Mouse (Mus musculus): Measurements from ENCODE around the gene Cdpf1. TPM values are rescaled to one million over a fixed set of nuclear protein-coding genes. Genes with fewer than 3 reads are reported as not detected.

Gene Cdpf1
- 31.1 and 37.4 TPM in 2 replicates for polyA plus RNA-seq (2015; fragmentation: Nextera tagmentation; extraction: Ambion mirVana)

DNA sequence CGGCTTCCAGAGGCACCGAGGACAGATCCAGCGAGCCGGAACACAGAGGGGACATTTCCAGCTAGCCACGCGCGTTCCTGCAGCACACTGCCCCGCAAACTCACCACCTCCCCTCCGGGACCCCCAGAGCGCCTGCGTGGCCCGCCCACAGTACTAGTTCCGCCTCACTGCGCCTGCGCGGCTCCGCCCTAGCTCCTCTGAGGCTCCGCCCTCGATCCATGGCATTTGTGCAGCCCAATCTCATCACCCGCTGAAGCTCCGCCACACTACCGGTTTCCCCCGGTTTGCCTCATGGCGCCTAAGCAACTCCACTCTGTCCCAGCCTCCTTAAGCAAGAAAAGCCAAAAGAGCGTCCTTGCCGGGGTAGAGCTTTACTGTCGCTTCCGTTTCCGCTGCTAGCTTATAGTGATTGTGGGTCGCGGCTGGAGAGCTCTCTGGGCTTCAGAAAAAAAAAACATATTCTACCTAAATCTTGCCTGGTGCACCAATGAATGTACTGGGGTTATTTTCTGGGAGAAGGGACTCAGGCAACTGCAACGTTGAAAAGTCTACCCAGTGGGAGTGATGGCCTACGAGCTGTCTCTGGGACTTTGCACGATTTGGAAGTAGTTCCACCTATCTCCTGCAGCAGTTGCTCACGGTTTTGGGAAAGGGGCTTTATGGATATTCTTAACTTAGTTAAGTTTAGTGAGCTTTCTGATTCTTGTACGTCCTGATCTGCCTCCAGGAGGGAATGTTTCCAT, at the start of gene Cdpf1:
TSS of gene Cdpf1 (minus strand) at position 163 of the 743 bp plus-strand sequence.
- Histone ChIP-seq H3K36me3 (ENCODE audit: insufficient read depth, low read length) (no peaks in the 10 kb centered on the region), H3K27ac (ENCODE audit: low read length) (peak within 1 kb of the TSS; percentile 94), H3K9me3 (ENCODE audit: low read length) (no peaks in the 10 kb centered on the region; the same call in 1 of the 2 replicates), H3K4me2 (replicated peaks; ENCODE audit: low read depth, low read length) (peak within 1 kb of the TSS; percentile 97), H3K4me3 (ENCODE audit: low read length) (peak within 1 kb of the TSS; percentile 66), H3K9ac (replicated peaks; ENCODE audit: low read length) (peak within 1 kb of the TSS; percentile 87), H3K27me3 (ENCODE audit: insufficient read depth, low read length) (no peaks in the 10 kb centered on the region), H3K4me1 (ENCODE audit: insufficient read depth, low read length) (peaks cover 14% of the 10 kb centered on the region)
- WGBS: 2% methylated on average over 36 of the region's 36 CpGs
- ATAC-seq (ENCODE audit: low FRiP score, low TSS enrichment): peak; percentile 96

DNA sequence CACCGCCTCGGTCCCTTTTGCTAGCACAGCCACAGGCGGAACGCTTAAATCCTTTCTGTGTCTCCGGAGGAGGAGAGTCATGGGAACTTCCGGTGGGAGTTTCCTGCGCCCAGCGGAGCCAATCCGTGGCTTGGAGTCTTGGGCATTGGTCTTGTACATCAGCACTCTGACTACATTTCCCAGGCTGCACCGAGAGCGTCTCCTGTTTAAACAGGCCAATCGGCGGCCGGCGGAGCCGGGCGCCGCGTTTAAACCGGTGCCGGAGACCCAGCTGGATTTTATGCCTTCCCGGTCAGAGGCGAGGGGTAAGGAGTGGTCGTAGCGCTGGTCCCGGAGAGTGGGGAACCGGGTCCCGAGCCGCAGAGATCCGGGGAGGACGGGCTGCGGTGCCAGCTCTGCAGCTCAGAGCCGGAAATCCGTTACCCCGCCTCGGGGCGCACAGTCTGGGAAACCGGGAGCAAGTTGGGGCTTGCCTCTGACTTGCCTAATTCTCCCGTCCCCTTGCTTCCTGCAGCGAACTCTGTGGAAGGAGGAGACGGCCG, 48.1 kb upstream of the Cdpf1 start, which contains the start of gene Gtse1:
TSS of gene Gtse1 (plus strand) at position 256 of the 542 bp plus-strand sequence.
- peaks cover 20% of the 10 kb centered on the region for H3K4me1 ChIP-seq (ENCODE audit: insufficient read depth, low read length)
- peak within 1 kb of the TSS; percentile 85 for H3K9ac ChIP-seq (replicated peaks; ENCODE audit: low read length)
- peak within 1 kb of the TSS; percentile 89 for H3K4me2 ChIP-seq (replicated peaks; ENCODE audit: low read depth, low read length)
- no peaks in the 10 kb centered on the region for H3K9me3 ChIP-seq (ENCODE audit: low read length)
- H3K4me3 ChIP-seq (ENCODE audit: low read length): peak within 1 kb of the TSS; percentile 62
- peaks cover 26% of the 10 kb centered on the region for H3K36me3 ChIP-seq (ENCODE audit: insufficient read depth, low read length)
- peak within 1 kb of the TSS; percentile 72 for H3K27ac ChIP-seq (ENCODE audit: low read length)
- peak; percentile 98 for ATAC-seq (ENCODE audit: low FRiP score, low TSS enrichment)
- H3K27me3 ChIP-seq (ENCODE audit: insufficient read depth, low read length): no peaks in the 10 kb centered on the region
- under 1% methylated on average over 42 of the region's 42 CpGs for WGBS

DNA sequence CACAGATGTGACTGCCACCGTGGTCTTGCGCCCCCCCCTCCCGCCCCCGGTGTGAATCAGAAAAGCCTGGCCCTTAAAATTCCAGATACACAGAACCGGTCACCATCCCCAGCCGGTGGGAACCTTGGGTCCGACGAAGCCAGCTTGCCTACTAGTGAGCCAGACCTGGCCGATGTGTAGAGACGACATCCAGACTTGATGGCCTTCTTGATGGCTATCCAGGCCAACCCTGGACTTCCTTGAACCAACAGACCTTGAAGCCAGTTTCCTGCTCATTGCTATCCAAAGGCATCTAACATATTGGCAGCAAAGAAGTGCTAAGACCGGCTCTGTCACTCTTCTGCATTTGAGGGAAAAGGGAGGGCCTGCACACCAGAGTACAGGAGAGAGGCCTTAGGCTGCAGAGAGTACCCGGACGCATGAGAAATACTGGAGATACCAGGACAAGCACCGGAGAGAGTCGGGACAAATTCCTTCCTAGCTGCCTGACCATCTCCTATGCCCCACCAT, 47.5 kb upstream of the Cdpf1 start:
- Histone ChIP-seq H3K4me1 (ENCODE audit: insufficient read depth, low read length) (peaks cover 20% of the 10 kb centered on the region), H3K9me3 (ENCODE audit: low read length) (no peaks in the 10 kb centered on the region), H3K36me3 (ENCODE audit: insufficient read depth, low read length) (peaks cover 21% of the 10 kb centered on the region), H3K27ac (ENCODE audit: low read length) (peak overlapping the region; percentile 72), H3K27me3 (ENCODE audit: insufficient read depth, low read length) (no peaks in the 10 kb centered on the region), H3K4me2 (replicated peaks; ENCODE audit: low read depth, low read length) (peak overlapping the region; percentile 89), H3K4me3 (ENCODE audit: low read length) (peak overlapping the region; percentile 62), H3K9ac (replicated peaks; ENCODE audit: low read length) (peak overlapping the region; percentile 85)
- peak; percentile 59 for ATAC-seq (ENCODE audit: low FRiP score, low TSS enrichment)
- 7% methylated on average over 15 of the region's 15 CpGs for WGBS

DNA sequence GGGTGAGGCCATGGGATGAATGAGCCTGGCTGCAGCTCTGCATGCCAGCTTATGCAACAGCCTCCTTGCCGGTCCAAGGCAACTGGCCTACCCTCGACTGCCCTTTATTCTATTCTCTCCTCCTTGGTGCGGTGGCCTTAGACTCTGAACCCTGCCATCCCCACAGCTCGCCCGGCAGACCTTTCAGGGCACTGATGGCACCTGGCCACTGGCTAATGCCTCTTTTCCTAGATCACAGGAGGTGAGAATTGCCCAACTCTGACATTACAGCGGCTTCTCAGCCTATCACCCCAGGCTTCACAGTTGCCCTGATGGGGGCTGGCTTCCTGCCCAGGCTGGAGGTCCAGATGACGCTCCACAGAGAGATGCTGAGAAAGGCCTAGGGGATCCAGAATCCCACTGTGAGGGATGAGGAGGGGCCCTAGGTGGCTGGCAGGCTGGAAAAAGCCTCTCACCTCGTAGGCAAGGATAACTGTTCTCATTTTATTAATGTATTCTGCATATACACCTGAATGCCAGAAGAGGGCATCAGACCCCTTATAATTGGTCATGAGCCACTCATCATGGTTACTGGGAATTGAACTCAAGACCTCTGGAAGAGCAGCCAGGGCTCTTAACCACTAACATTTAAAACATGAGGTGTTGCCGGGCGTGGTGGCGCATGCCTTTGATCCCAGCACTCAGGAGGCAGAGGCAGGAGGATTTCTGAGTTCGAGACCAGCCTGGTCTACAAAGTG, 40.3 kb upstream of the Cdpf1 start:
- Histone ChIP-seq H3K9me3 (ENCODE audit: low read length) (no peaks in the 10 kb centered on the region), H3K4me3 (ENCODE audit: low read length) (no peak overlapping the region), H3K4me2 (replicated peaks; ENCODE audit: low read depth, low read length) (no peak overlapping the region), H3K27me3 (ENCODE audit: insufficient read depth, low read length) (no peaks in the 10 kb centered on the region), H3K9ac (replicated peaks; ENCODE audit: low read length) (no peak overlapping the region), H3K27ac (ENCODE audit: low read length) (no peak overlapping the region), H3K4me1 (ENCODE audit: insufficient read depth, low read length) (no peaks in the 10 kb centered on the region), H3K36me3 (ENCODE audit: insufficient read depth, low read length) (no peaks in the 10 kb centered on the region)
- no peak for ATAC-seq (ENCODE audit: low FRiP score, low TSS enrichment)
- WGBS: 86% methylated on average over 12 of the region's 12 CpGs

DNA sequence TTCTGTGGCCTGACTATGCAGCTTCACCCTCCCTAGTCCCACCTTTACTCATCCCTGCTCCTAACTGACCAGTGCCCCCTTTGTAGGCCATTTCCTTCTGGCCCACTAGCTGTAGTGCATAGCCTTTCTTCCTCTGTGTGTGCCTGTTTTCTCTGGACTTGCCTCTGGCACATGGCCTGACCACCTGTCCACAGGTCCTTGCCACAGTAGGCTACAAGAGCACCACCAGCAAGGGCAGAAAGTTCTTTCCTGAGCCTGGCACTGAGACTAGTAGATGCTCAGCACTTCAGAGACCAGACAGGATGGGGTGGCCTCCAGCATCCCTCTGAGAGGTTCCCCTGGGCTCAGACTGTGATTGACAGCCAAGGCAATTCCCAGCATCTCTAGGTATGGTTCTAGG, 33.6 kb upstream of the Cdpf1 start:
- ATAC-seq (ENCODE audit: low FRiP score, low TSS enrichment): no peak

DNA sequence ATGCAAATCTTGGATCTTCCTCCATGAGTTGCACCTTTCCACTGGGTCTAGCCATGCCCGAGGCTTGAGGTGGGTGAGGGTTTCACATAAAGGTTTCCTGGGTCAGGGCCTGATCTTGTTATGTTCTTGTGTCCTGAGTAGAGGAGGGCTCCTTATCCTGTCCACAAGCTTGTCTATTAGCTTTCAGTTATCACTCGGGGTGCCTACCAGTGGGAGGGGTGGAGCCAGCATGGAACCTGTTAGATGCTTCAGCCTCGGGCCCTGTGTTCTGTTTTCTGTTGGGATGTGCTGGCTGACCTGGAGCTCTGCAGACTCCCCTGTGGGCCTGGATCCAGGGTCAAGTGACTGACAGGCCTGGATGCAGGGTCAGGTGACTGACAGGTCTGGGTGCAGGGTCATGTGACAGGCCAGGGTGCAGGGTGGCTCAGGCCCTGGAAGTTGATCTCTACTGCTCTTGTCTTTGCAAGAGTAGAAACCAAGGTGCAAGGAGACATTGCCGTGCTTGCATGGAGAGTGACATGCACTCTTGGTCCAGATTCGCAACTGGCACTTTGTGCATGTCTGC, 30.4 kb upstream of the Cdpf1 start:
- no peaks in the 10 kb centered on the region for H3K4me1 ChIP-seq (ENCODE audit: insufficient read depth, low read length)
- H3K9ac ChIP-seq (replicated peaks; ENCODE audit: low read length): no peak overlapping the region
- H3K27ac ChIP-seq (ENCODE audit: low read length): no peak overlapping the region
- no peaks in the 10 kb centered on the region for H3K27me3 ChIP-seq (ENCODE audit: insufficient read depth, low read length)
- 83% methylated on average over 5 of the region's 5 CpGs for WGBS
- H3K36me3 ChIP-seq (ENCODE audit: insufficient read depth, low read length): no peaks in the 10 kb centered on the region
- ATAC-seq (ENCODE audit: low FRiP score, low TSS enrichment): no peak
- H3K4me3 ChIP-seq (ENCODE audit: low read length): no peak overlapping the region
- no peaks in the 10 kb centered on the region for H3K9me3 ChIP-seq (ENCODE audit: low read length)
- H3K4me2 ChIP-seq (replicated peaks; ENCODE audit: low read depth, low read length): no peak overlapping the region

More for the DNA sequence above, 33.6 kb upstream of the Cdpf1 start:
- Histone ChIP-seq H3K27ac (ENCODE audit: low read length) (no peak overlapping the region), H3K4me1 (ENCODE audit: insufficient read depth, low read length) (no peaks in the 10 kb centered on the region), H3K4me2 (replicated peaks; ENCODE audit: low read depth, low read length) (no peak overlapping the region), H3K27me3 (ENCODE audit: insufficient read depth, low read length) (no peaks in the 10 kb centered on the region), H3K9me3 (ENCODE audit: low read length) (no peaks in the 10 kb centered on the region), H3K4me3 (ENCODE audit: low read length) (no peak overlapping the region), H3K36me3 (ENCODE audit: insufficient read depth, low read length) (no peaks in the 10 kb centered on the region), H3K9ac (replicated peaks; ENCODE audit: low read length) (no peak overlapping the region)

DNA sequence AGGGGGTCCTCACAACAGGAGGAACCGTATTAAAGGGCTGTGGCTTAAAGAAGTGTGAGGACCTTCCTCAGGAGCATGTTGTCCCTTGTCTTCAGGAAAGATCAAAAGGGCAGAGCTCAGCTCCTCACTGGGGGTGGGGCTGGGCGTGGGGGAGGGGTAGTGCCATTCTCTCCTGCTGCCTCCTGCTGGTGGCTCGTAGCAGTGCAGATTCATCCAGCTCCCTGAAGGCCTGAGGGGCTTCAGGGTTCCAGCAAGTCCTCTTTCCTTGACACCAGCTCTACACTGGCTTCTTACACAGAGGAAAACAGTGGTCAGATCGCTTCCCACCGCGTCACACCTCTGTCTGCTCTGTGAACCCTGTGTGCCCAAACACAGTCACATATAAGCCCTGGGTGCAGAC, 29.5 kb upstream of the Cdpf1 start:
- H3K9me3 ChIP-seq (ENCODE audit: low read length): no peaks in the 10 kb centered on the region
- no peak overlapping the region for H3K9ac ChIP-seq (replicated peaks; ENCODE audit: low read length)
- H3K4me3 ChIP-seq (ENCODE audit: low read length): no peak overlapping the region
- no peaks in the 10 kb centered on the region for H3K27me3 ChIP-seq (ENCODE audit: insufficient read depth, low read length)
- no peak for ATAC-seq (ENCODE audit: low FRiP score, low TSS enrichment)
- H3K27ac ChIP-seq (ENCODE audit: low read length): no peak overlapping the region
- WGBS: 36% methylated on average over 6 of the region's 6 CpGs
- no peaks in the 10 kb centered on the region for H3K36me3 ChIP-seq (ENCODE audit: insufficient read depth, low read length)
- H3K4me2 ChIP-seq (replicated peaks; ENCODE audit: low read depth, low read length): no peak overlapping the region
- no peaks in the 10 kb centered on the region for H3K4me1 ChIP-seq (ENCODE audit: insufficient read depth, low read length)

DNA sequence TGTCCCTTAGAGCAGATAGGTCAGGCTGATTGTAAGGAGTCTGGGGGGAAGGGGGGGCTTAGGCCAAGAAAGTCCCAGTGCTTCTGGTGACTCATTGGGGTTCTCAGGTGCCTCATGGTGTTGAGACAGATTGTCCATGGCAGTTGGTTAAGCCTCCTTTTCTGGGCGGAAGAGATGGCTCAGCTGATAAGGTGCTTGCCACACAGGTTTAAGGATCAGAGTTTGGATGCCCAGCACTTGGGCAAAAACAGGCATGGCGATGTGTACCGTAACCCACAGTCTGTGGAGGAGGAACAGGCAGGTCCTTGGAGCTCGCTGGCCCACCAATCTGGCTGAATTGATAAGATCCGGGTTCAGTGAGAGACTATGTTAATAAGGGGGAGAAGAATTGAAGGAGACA, 25.4 kb upstream of the Cdpf1 start:
- no peaks in the 10 kb centered on the region for H3K9me3 ChIP-seq (ENCODE audit: low read length)
- H3K27ac ChIP-seq (ENCODE audit: low read length): no peak overlapping the region
- no peak for ATAC-seq (ENCODE audit: low FRiP score, low TSS enrichment)
- H3K27me3 ChIP-seq (ENCODE audit: insufficient read depth, low read length): no peaks in the 10 kb centered on the region
- peaks cover 7% of the 10 kb centered on the region for H3K4me1 ChIP-seq (ENCODE audit: insufficient read depth, low read length)
- 94% methylated on average over 5 of the region's 5 CpGs for WGBS
- no peak overlapping the region for H3K4me2 ChIP-seq (replicated peaks; ENCODE audit: low read depth, low read length)
- no peaks in the 10 kb centered on the region for H3K36me3 ChIP-seq (ENCODE audit: insufficient read depth, low read length)
- no peak overlapping the region for H3K4me3 ChIP-seq (ENCODE audit: low read length)
- H3K9ac ChIP-seq (replicated peaks; ENCODE audit: low read length): no peak overlapping the region

DNA sequence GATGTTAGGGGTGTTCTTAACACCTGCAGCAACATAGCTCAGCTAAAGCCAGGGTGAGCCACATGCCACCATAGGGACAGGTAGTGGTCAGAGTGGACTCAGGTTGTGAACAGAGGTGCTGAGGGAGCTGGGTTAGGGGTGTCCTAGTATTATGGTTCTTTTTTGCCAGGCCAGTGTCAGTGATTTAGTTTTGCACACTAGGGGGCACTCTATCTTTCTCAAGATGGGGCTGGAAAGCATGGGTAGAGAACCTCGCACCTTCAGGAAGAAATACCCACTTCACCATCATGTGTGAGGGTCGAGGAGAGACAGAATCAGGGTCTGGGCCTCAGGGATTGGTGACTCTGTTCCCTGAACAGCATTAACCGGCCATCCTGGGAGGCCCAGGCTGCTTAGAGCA, 23.8 kb upstream of the Cdpf1 start:
- WGBS: 59% methylated on average over 3 of the region's 3 CpGs
- ATAC-seq (ENCODE audit: low FRiP score, low TSS enrichment): no peak

More for the DNA sequence above, 23.8 kb upstream of the Cdpf1 start:
- Histone ChIP-seq H3K4me3 (ENCODE audit: low read length) (no peak overlapping the region), H3K9me3 (ENCODE audit: low read length) (no peaks in the 10 kb centered on the region), H3K4me2 (replicated peaks; ENCODE audit: low read depth, low read length) (no peak overlapping the region), H3K36me3 (ENCODE audit: insufficient read depth, low read length) (no peaks in the 10 kb centered on the region), H3K27me3 (ENCODE audit: insufficient read depth, low read length) (no peaks in the 10 kb centered on the region), H3K4me1 (ENCODE audit: insufficient read depth, low read length) (peaks cover 7% of the 10 kb centered on the region), H3K27ac (ENCODE audit: low read length) (no peak overlapping the region), H3K9ac (replicated peaks; ENCODE audit: low read length) (no peak overlapping the region)

All from kidney, embryonic 16.5 days (tissue).